Mouse (Mus musculus) liver, embryonic 15.5 days (tissue): ENCODE results near the gene Cnpy2. TPM values are rescaled to one million over a fixed set of nuclear protein-coding genes. Genes with fewer than 3 reads are reported as not detected.

Source experiments
- ATAC-seq: fragments of 200-750 bp; cut with Nextera tagmentation; 2 replicates; pipeline ENCODE4 v1.8.0; 2017; ENCODE audit warnings: moderate number of reproducible peaks, mild to moderate bottlenecking, moderate library complexity; ENCODE audit not compliant: insufficient read depth
- H3K27ac ChIP-seq: fragments of 300-500 bp; sonication (generic); replicated peaks from 2 replicates; pipeline ENCODE4 v1.5.1; 2015; ENCODE audit warnings: mild to moderate bottlenecking, inconsistent platforms
- H3K27me3 ChIP-seq: fragments of 300-500 bp; sonication (generic); 2 replicates; pipeline ENCODE4 v1.6.1; 2015; ENCODE audit warnings: mild to moderate bottlenecking, inconsistent platforms
- H3K36me3 ChIP-seq: fragments of 300-500 bp; sonication (generic); replicated peaks from 2 replicates; pipeline ENCODE4 v1.6.1; 2015; ENCODE audit warnings: moderate library complexity, mild to moderate bottlenecking, inconsistent platforms
- H3K4me1 ChIP-seq: fragments of 300-500 bp; sonication (generic); replicated peaks from 2 replicates; pipeline ENCODE4 v1.6.1; 2015; ENCODE audit warnings: inconsistent platforms
- H3K4me2 ChIP-seq: fragments of 300-500 bp; sonication (generic); 2 replicates; pipeline ENCODE4 v1.6.1; 2015; ENCODE audit warnings: moderate library complexity, mild to moderate bottlenecking, inconsistent platforms
- H3K4me3 ChIP-seq: fragments of 300-500 bp; sonication (generic); replicated peaks from 2 replicates; pipeline ENCODE4 v1.5.1; 2015; ENCODE audit warnings: mild to moderate bottlenecking, inconsistent platforms
- H3K9ac ChIP-seq: fragments of 300-500 bp; sonication (generic); 2 replicates; pipeline ENCODE4 v1.6.1; 2015; ENCODE audit warnings: moderate library complexity, mild to moderate bottlenecking, inconsistent platforms
- H3K9me3 ChIP-seq: fragments of 300-500 bp; sonication (generic); replicated peaks from 2 replicates; pipeline ENCODE4 v1.6.1; 2016; ENCODE audit warnings: inconsistent platforms
- WGBS: fragments of 180-500 bp; shearing (Covaris S2); methylation state at CpG from one replicate; pipeline ENCODE4 v1.1.7; 2015; ENCODE audit warnings: mixed read lengths; ENCODE audit not compliant: insufficient replicate concordance; 5-methylcytosine and 5-hydroxymethylcytosine counted together
- polyA plus RNA-seq: library from polyadenylated mRNA; unstranded; fragments of >200 nt; fragmentation: Nextera tagmentation; extraction: Ambion mirVana; gene quantifications from 2 replicates; pipeline ENCODE4 v1.2.1, GENCODE M21; 2015

Cnpy2 gene
- polyA plus RNA-seq, 1 experiment from 2014 or later = 85.8 TPM

GRCm38 (mm10) chr10:128338948-128339347, 16.7 kb downstream of the Cnpy2 start:
- ATAC-seq = no peak
- WGBS = 52% methylated on average over 2 of the region's 2 CpGs
- peak overlapping the region; percentile 79 for H3K4me3 ChIP-seq

GRCm38 (mm10) chr10:128340257-128340656, 18.0 kb downstream of the Cnpy2 start:
- Histone ChIP-seq H3K4me1 (peaks cover 91% of the 10 kb centered on the region), H3K9ac (no peak overlapping the region), H3K27ac (0 out of 2 replicates have a peak overlapping the region, but pooled peaks have one; percentile 97), H3K27me3 (no peaks in the 10 kb centered on the region), H3K36me3 (peaks cover 28% of the 10 kb centered on the region), H3K4me2 (peak overlapping the region; percentile 85), H3K9me3 (no peaks in the 10 kb centered on the region), H3K4me3 (no peak overlapping the region)
- ATAC-seq = no peak
- WGBS = 39% methylated on average over 2 of the region's 2 CpGs

More at GRCm38 (mm10) chr10:128338948-128339347, 16.7 kb downstream of the Cnpy2 start:
- peak overlapping the region; percentile 97 for H3K27ac ChIP-seq
- H3K36me3 ChIP-seq = peaks cover 28% of the 10 kb centered on the region
- H3K27me3 ChIP-seq = no peaks in the 10 kb centered on the region
- peaks cover 90% of the 10 kb centered on the region for H3K4me1 ChIP-seq
- H3K9ac ChIP-seq = peak overlapping the region; percentile 87
- H3K4me2 ChIP-seq = peak overlapping the region; percentile 85
- H3K9me3 ChIP-seq = no peaks in the 10 kb centered on the region

GRCm38 (mm10) chr10:128343436-128343835, 21.2 kb downstream of the Cnpy2 start:
- Histone ChIP-seq H3K9ac (no peak overlapping the region), H3K4me1 (peaks cover 84% of the 10 kb centered on the region), H3K4me3 (no peak overlapping the region), H3K9me3 (no peaks in the 10 kb centered on the region), H3K27me3 (no peaks in the 10 kb centered on the region), H3K27ac (peak overlapping the region; percentile 89), H3K4me2 (no peak overlapping the region), H3K36me3 (peaks cover 44% of the 10 kb centered on the region)
- 94% methylated on average over 1 of the region's 1 CpGs for WGBS
- no peak for ATAC-seq

DNA sequence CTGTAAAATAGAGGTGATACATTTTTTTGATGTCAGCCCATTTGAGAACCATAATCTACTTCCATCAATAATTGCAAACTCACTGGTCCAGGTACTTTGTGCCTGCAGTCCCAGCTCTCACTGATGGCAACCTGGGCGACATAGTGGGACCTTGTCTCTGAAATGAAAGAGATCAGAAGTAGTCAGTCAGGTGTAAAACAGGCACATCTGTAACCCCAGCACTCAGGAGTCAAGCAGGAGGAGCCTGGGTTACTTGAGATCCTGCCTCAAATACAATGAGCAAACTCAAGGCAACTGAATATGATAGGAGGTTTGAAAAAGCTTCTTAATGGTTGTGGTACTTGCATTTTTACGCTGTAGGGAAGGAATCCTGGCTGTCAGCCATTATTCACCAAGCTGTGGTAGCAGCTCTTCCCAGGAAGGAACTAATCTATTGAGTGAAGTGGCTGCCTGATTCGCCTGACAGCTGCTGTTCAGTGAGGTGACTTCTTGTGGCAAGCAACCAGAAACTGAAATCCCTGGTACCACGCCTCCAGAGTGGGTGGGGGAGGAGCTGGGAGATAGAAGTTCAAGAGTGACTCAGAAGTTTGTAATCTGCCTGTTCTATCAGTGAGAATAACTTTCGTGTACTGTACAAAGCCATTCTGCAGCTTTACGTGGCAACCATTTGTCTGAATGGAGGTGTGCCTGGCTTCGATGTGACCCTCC, 22.5 kb downstream of the Cnpy2 start:
- Histone ChIP-seq H3K4me3 (peak overlapping the region; percentile 36), H3K27me3 (no peaks in the 10 kb centered on the region), H3K4me2 (peak overlapping the region; percentile 66), H3K9ac (peak overlapping the region; percentile 22; the same call in 1 of the 2 replicates), H3K27ac (peak overlapping the region; percentile 89), H3K4me1 (peaks cover 71% of the 10 kb centered on the region), H3K9me3 (no peaks in the 10 kb centered on the region), H3K36me3 (peaks cover 48% of the 10 kb centered on the region)
- WGBS = 11% methylated on average over 7 of the region's 7 CpGs
- ATAC-seq = peak; percentile 87

DNA sequence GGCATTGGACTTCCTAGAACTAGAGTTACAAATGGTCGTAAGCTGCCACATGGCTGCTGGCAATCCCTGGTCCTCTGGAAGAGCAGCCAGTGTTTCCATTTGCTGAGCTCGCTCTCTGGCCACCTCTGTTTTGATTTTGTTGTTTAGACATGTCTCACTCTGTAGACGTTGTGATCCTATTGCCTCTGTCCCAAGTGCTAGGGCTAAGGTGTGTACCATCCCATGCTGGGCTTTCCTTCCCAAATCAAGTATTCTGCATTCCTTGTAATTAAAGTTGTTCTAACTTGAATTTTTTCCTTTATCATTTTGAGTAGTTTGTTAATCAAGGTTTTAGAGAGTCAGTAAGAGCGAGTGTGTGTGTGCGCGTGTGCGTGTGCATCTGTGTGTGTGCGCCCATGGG, 25.3 kb downstream of the Cnpy2 start:
- no peak overlapping the region for H3K4me3 ChIP-seq
- H3K4me1 ChIP-seq = peaks cover 44% of the 10 kb centered on the region
- H3K9me3 ChIP-seq = no peaks in the 10 kb centered on the region
- H3K4me2 ChIP-seq = no peak overlapping the region
- no peak overlapping the region for H3K27ac ChIP-seq
- ATAC-seq = no peak
- 84% methylated on average over 8 of the region's 8 CpGs for WGBS
- H3K27me3 ChIP-seq = no peaks in the 10 kb centered on the region
- no peak overlapping the region for H3K9ac ChIP-seq
- H3K36me3 ChIP-seq = peaks cover 57% of the 10 kb centered on the region

- 0 out of 2 replicates have a peak, but pooled peaks have one; percentile 23 for ATAC-seq
- Histone ChIP-seq H3K27ac (no peak overlapping the region), H3K9ac (no peak overlapping the region), H3K36me3 (peaks cover 99% of the 10 kb centered on the region), H3K4me1 (no peaks in the 10 kb centered on the region), H3K27me3 (no peaks in the 10 kb centered on the region), H3K4me3 (no peak overlapping the region), H3K4me2 (no peak overlapping the region), H3K9me3 (no peaks in the 10 kb centered on the region)
- WGBS = 35% methylated on average over 2 of the region's 2 CpGs
Measured at GRCm38 (mm10) chr10:128358796-128359195, 36.5 kb downstream of the Cnpy2 start.

GRCm38 (mm10) chr10:128359226-128359625, 37.0 kb downstream of the Cnpy2 start:
- H3K9me3 ChIP-seq = no peaks in the 10 kb centered on the region
- H3K4me2 ChIP-seq = no peak overlapping the region
- H3K36me3 ChIP-seq = peaks cover 99% of the 10 kb centered on the region
- 79% methylated on average over 6 of the region's 6 CpGs for WGBS
- H3K27ac ChIP-seq = no peak overlapping the region
- H3K9ac ChIP-seq = no peak overlapping the region
- H3K4me1 ChIP-seq = no peaks in the 10 kb centered on the region
- ATAC-seq = no peak
- no peaks in the 10 kb centered on the region for H3K27me3 ChIP-seq
- H3K4me3 ChIP-seq = no peak overlapping the region

DNA sequence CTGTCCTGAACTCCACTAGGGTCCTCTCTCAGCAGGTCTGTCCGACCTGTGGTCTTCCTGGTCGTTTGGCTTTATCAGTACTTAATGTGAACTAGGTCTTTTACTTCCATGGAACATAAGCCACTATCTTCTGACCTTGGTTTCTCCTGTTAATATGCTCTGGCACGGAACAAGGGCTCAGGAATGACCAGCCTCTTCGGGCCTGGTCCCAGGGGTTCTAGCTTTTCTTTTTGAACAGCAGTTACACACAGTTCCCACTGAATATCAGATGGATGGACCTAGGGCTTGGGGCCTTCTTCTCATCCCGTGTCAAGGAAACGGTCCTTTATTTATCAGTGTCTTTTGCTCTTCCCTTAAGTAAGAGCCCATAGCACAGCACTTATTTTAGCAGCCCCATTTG, 39.6 kb downstream of the Cnpy2 start:
- no peak overlapping the region for H3K9ac ChIP-seq
- H3K4me3 ChIP-seq = no peak overlapping the region
- WGBS = 84% methylated on average over 6 of the region's 6 CpGs
- peaks cover 9% of the 10 kb centered on the region; the same call in 1 of the 2 replicates for H3K4me1 ChIP-seq
- no peak for ATAC-seq
- H3K4me2 ChIP-seq = no peak overlapping the region
- no peak overlapping the region for H3K27ac ChIP-seq
- no peaks in the 10 kb centered on the region for H3K9me3 ChIP-seq
- no peaks in the 10 kb centered on the region for H3K27me3 ChIP-seq
- H3K36me3 ChIP-seq = peaks cover 86% of the 10 kb centered on the region

DNA sequence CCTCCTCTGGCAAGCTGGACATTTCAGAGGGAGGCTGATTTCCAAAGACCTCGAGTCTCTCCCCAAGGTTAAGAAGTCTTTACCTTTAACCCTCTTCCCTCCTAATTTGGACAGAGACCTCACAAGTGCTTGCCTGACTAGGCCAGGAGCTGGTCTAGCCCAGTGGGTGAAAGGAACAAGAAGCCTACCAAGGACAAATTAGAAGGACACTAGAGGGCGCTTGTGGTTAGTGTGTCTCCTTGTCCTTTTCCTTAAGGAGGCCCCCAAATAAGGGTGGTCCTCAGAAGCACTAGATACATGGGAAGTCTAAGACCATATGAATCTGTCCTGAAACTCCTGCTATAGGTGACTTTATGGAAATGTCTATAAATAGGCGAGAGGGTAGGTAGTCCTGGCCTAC, 40.3 kb downstream of the Cnpy2 start:
- Histone ChIP-seq H3K4me1 (peaks cover 16% of the 10 kb centered on the region), H3K9me3 (no peaks in the 10 kb centered on the region), H3K4me2 (no peak overlapping the region), H3K9ac (no peak overlapping the region), H3K36me3 (peaks cover 78% of the 10 kb centered on the region), H3K27ac (no peak overlapping the region), H3K27me3 (no peaks in the 10 kb centered on the region), H3K4me3 (no peak overlapping the region)
- 39% methylated on average over 3 of the region's 3 CpGs for WGBS
- ATAC-seq = no peak

DNA sequence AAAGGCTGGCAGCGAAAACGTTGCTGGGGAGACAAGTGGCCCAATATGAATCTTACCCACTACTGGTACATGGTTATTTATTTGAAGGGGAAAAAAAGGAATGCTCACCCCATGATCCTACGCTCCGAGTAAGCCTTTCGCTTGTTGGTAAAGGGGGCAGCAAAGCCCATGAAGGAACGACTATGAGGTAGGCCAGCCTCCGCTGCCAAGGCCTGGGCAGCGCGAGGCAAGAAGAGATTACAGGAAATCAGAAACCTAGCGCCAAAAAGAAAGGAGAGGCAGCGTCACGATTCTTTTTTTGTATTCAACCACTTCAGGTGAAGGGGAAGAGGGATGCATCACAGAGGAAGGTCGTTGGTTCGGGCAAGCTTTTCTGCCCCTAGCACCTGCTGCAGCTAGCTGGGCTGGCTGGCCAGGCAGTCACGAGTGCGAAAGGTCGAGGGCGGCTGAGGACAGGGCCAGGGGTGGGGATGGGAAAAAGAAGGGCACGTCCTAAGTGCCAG, 45.7 kb downstream of the Cnpy2 start:
- no peak; the same call in 1 of the 2 replicates for ATAC-seq
- Histone ChIP-seq H3K27ac (peak overlapping the region; percentile 92), H3K9me3 (no peaks in the 10 kb centered on the region), H3K36me3 (peaks cover 25% of the 10 kb centered on the region), H3K4me1 (peaks cover 41% of the 10 kb centered on the region), H3K27me3 (no peaks in the 10 kb centered on the region), H3K4me3 (peak overlapping the region; percentile 83), H3K4me2 (peak overlapping the region; percentile 91), H3K9ac (peak overlapping the region; percentile 72)
- WGBS = 21% methylated on average over 19 of the region's 19 CpGs

DNA sequence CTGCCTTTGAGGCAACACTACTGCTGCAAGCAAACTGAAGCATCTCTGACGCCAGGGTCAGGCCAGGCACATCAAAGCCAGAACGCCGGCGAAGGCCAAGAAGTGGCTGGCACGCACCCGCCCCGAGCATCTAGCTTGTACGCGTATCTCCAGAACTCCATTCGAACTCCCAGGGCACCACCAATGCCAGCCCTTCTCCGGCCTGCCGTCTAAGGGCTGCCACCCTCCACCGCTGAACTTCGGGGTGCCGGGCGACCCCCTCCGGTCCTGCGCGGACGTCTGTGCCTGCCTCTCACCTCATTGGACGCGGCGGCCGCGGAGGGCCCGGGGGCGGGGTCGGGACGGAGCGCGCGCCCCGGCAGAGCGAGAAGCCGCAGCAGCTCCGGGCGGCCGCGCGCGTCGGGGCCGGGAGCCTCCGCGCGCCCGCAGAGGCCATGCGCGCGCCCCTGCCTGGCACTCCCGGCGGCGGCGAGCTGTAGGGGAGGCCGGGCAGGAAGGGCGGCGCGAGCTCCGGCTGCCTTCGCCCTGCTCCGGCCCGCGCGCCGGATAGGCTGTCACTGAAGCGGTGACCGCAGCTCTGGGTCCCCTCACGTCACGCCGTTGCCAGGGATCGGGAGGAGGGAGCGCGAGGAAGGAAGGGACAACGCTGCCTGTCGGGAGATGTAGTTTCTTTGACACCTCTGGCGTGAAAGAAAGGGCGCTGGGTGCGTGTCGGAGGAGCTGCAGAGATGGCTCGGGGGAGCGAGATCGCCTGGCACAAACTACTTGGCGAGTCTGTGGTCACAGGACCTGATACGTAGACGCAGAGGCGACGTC, 46.4 kb downstream of the Cnpy2 start, which contains the start of gene Coq10a:
TSS of gene Coq10a (minus strand) at position 596 of the 816 bp plus-strand sequence.
- peaks cover 47% of the 10 kb centered on the region for H3K4me1 ChIP-seq
- ATAC-seq = peak; percentile 90
- under 1% methylated on average over 87 of the region's 87 CpGs for WGBS
- peaks cover 18% of the 10 kb centered on the region for H3K36me3 ChIP-seq
- peak within 1 kb of the TSS; percentile 83 for H3K4me3 ChIP-seq
- H3K4me2 ChIP-seq = peak within 1 kb of the TSS; percentile 91
- H3K9me3 ChIP-seq = no peaks in the 10 kb centered on the region
- no peaks in the 10 kb centered on the region for H3K27me3 ChIP-seq
- peak within 1 kb of the TSS; percentile 92 for H3K27ac ChIP-seq
- H3K9ac ChIP-seq = peak within 1 kb of the TSS; percentile 72
